Mouse (Mus musculus) 3T3-L1 (cell line): ENCODE data around the gene Gm21897.
"Not testable (repeated sequence)": the region's sequence is repeated elsewhere in the genome, so short reads cannot be mapped to it uniquely, and the experiment has no call there.

ENCODE experiments used
- DNase-seq: peaks from one replicate; pipeline ENCODE4 v3.0.0-alpha.2; 2015; ENCODE audit warnings: low read depth, low spot score

Gm21897 gene

DNA sequence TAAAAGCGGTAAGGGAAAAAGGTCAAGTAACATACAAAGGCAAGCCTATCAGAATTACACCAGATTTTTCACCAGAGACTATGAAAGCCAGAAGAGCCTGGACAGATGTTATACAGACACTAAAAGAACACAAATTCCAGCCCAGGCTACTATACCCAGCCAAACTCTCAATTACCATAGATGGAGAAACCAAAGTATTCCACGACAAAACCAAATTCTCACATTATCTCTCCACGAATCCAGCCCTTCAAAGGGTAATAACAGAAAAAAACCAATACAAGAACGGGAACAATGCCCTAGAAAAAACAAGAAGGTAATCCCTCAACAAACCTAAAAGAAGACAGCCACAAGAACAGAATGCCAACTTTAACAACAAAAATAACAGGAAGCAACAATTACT lies at the start of gene Gm21897:
TSS of gene Gm21897 (plus strand) at position 301 of the 400 bp plus-strand sequence.
- DNase-seq = not testable (repeated sequence)

DNA sequence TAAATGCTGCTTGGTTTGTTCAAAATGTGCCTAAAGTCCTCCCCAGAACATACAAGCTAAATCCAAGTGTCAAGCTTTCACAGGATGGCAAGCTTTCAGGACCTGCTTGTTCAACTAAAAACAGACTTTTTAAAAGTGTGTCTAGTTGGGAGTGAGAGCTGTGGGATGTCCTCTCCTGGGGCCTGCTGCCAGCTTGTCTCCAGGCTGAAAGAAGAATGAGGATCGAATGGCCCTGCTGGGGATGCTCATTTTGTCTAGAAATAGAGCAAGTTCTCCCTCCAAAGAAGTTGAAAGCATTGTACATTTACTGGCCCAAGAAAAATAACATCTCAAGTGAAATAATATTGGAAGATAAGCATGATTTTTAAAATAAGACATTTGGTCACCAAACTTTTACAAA lies 45.0 kb upstream of the Gm21897 start:
- DNase-seq = no peak

DNA sequence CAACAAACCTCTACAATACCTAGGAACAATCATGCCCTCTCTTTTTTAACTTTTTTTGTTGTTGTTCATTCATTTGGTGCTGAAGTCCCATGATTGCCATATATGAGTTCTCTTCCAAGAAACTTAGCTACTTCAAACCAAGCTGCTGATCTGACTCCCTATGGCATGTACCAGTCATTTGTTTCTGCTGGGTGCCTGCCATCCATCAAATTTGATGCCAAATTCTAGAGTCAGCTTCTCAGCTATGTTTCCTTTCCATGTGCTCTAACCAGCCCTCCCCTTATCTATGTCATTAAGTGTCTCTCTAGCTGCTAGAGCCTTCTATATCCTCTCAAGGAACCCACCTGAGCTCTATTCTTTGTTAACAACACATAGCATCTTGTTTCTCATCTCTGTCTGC lies 39.8 kb upstream of the Gm21897 start:
- peak; percentile 64 for DNase-seq

DNA sequence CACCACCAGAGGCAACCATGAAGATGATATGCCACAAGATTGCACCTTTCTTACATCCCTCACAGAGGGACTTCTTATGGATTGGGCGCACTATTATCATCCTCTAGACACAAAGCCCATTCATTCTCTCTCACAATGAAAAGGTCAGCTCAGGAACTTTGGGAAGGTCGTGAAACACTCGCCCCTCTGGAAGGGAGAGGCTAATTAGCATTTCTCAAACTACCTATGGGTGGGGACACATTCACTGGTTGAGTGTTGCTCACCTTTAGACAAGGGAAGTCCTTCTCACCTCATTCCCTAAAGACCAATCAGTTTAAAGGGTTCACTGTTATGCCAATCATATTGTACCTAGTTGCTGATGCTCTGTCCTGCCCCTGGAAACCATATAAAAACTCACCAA lies 24.2 kb upstream of the Gm21897 start:
- DNase-seq = no peak

DNA sequence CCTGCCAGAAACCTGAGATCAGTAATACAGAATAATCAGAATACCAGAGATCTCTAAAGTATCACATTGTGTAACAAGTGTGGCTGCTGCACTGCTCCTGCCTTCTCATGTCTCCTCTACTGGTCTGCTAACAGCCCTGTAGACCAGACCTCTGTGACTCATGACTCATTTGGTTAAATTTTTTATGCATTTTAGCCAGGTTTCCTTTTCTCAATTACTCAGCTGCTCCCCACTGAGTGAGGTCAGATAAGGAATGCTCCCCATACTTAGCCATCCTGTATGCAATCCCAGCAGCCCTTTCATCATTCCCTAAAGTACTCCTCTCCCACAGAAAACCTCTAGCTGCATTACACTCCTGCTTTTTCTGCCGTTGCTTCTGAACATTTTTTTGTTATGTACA lies 23.0 kb upstream of the Gm21897 start:
- DNase-seq = peak; percentile 94

DNA sequence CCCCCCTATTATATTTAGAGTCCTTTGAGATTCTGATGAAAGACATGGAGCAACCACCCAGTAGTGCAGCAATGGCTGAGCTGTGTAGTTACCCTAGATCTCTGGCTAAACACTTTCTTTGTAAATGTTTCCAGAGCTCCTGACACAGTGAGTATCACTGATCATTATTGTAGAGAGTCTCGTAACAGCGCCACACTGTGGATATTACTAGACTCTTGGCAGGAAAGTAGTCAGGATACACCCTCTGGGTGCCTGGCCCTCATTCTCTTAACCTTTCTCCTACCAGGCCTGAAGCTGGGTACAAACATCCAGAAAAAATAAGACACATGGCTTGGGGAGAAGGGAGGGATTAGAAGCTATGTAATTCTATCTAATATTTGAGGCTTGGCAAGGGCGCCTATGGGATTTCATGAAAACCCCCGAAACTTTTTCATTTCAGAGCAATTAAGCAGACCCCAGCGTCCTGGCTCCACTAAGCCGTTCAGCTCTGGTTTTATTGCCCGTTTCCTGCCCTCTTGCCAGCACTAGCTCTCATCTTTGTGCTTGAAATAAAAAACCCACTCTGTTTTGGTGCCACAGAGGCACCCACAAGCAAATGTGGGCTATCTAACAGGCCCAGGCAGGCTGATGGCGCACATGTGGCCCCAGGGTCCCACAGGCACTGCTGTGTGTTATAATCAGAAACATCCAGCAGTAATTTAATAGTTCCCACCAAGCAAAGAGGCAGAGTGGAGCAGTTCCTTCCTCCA lies 22.2 kb upstream of the Gm21897 start:
- DNase-seq = peak; percentile 94

DNA sequence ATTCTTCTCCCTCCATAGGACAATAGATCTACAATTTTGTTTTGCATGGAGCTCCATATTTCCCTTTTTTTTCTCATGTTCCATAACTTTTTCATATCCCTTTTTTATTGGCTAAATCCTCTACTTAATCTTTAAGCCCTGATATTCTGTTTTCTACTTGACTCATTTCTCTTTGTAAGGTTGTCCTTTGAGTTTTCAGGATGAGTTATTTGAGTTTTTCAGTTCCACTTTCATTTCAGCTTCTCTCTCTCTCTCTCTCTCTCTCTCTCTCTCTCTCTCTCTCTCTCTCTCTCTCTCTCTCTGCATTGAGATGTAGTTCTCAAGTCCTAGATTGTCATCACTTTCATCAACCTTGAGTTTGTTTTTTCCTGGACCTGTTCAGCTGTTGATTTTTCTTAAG lies 17.3 kb downstream of the Gm21897 start:
- no peak for DNase-seq

DNA sequence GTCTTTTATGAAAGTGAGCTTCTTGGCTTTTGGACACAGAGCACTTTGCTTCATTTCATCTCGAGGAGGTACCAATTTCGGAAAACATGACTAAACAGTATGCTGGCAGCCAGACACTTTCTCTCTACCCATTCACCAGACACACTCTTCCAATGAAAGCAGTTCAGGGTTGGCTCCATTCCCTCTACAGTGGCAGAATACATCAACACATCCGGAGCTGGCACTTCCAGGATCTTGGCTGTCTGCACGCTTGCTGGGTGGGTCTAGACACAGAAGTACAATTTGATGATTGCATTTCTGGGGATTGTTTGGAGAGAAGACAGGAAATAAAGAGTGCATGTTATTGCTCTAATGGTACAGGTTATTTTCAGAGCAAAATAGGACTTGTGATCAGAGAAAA lies 21.8 kb downstream of the Gm21897 start:
- DNase-seq = peak; percentile 19

DNA sequence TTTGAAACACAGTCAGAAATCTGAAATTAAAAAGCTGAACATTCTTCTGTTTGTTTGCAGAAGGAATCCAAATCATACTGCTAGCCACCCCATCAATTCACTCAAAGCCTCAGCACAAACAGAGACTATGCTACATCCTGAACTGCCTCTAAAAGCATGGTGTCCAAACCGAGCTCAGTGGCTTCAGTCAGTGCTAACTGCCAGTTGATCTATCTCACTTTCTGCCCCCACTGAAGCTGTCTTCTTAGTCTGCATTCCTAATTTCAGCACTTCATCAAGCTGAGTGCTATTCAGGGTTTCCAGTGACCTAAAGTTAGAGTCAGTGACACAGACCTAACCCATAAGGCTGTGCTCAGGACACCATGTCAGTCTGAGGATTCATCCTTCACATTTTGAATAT lies 28.8 kb downstream of the Gm21897 start:
- DNase-seq = no peak

DNA sequence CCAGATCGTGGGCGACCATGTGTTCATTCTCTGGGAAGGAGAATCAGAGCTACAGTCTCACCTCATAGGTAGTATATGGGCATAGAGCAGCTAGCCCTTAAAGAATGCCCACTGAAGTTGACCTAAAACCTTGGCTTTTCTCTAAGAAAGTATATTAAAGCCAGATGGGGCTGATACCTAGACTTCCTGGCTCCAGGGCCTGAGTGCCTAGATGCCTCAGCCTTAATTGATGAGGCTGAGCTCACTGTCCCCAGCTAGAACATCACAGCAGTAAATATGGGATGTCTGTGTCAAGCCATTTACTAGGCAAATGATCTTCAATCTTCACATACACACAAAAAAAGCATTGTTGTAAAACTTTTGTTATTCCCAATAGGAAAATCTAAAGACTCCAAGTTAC lies 32.1 kb downstream of the Gm21897 start:
- DNase-seq = peak; percentile 52

DNA sequence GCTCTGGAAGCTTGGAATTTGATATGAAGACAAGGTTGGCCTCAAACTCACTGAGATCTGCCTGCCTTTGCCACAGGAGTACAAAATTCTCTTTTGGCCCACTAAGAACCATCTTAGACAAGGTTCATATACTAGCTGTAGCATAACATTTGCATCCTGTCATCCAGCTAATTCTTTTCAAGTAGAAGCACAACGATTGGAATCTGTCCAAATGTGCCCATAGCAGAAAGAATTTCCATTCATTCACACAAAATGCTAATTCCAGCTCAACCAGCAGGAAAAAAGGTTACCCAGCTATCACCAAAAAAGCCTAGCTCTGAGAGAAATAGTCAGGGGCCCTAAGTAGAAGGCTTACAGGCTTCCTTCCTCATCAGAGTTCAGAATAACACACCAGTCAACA lies 34.0 kb downstream of the Gm21897 start:
- DNase-seq = peak; percentile 50

DNA sequence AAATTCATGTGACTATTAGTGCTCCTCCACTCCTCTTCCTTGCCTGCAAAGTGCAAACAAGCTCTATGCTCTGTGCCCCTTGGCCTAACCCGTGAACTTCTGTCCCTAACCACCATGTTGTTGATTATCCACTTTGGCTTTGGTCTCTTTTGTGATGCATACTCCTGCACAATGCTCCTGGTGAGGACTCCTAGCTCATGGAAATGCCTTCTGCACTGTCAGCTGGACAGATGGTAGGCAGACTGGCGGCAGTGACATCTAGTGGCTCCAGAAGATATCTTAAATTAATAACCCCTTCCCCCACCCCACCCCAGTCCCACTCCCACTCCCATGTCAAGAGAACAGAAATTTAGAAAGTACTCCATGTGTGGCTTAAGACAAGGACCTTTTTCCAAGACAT lies 35.1 kb downstream of the Gm21897 start:
- peak; percentile 54 for DNase-seq

DNA sequence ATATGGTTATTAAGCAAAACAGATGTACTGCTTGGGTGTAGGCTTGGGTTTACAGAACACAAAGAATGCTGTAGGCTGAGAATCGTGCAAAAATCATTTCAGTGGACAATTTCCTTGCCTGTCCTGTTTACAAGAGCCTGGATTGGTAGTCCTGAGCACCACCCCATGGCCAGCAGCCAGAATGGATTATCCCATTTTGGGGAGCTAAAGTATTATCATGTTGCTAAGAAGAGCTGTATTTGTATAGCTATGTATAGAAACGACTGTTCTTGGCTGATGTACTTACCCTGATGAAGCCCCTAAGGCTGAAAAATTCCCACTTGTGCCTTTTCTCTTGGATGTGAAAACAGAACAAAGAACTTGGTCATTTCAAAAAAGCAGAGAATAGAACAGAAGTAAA lies 37.6 kb downstream of the Gm21897 start:
- peak; percentile 45 for DNase-seq

DNA sequence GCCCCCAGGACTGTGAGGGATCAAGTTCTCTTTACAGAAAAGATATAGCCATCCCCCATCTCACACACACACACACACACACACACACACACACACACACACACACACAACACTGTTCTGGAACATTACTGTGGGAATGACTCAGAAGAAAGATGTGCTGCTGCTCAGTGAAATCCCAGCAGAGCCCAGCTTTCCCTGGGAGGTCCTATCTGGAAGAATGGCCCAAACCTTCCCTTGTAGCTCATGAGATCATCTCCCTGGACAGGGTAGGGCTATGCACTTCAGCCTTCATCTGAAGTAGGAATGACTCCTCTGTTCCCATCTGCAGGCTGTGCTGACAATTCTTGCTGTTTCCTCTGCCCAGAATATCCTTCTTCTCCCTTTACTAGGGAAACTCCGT lies 38.1 kb downstream of the Gm21897 start:
- DNase-seq = peak; percentile 94

DNA sequence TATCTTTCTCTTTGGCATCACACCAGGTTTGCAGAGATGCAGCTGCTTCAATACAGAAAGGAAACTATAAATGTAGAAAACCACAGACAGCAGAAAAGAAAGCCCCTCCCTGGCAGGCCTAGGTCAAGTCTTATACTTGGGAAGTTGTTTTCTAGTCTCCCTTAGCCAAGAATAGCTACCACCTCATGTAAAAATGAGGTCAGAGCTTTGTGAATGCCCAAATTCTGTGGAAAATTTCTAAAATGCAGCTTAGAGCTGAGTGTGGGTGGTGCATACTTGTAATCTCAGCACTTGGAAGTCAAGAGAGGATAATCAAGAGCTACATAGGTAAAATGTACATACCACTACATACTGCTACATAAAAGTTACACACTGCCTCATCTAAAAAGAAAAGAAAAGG lies 40.5 kb downstream of the Gm21897 start:
- DNase-seq = peak; percentile 61

DNA sequence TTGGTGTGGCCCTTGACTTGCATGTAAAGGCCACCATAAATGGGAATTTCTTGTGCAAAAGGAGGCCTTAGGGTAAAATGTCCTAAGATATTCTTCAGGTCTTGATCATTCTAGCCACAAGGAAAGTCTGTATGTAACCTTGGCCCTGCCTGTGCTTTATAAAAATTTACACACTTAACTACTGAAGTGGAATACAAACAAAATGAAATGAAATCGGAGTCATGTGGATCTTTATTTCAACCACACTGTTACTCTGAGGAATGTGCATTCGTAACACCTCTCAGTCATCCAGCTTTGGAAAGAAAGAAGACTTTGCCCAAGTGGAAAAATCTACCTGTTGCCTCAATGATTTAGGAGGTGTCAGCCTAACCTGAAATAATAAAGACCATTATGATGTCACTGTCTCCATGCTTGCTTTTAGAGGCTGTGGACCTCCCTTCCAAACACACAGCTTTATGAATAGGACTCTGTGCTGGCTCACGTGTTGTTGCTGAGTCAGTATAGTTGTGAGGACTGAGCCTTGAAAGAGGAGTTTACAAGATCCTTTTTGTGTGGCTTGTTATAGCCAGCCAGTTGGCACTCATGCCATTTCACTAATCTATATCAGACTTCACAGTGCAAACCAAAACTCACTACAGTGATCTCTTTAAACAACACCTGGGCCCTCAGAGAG lies 42.0 kb downstream of the Gm21897 start:
- no peak for DNase-seq

DNA sequence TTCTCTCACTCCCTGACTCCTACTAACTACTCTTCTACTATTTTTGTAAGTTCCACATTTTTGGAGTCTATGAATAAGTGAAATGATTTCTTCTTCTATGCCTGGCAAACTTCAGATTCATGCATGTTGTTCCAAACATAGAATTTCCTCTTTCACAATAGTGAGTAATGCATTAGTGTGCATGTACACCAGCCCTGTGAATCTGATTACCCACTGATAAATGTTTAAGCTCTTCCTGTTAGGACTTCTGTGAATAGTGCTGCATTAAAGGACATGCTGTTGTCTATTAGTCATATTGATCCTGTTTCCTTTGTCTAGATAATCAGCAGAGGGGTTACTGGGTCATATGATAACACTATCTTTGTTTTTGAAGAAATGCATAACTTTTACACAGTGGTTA lies 43.6 kb downstream of the Gm21897 start:
- peak; percentile 58 for DNase-seq
